Mouse (Mus musculus): ENCODE measurements around the gene Lyrm7. TPM values are rescaled to one million over a fixed set of nuclear protein-coding genes. Genes with fewer than 3 reads are reported as not detected.

Gene Lyrm7
- polyA plus RNA-seq, 1 experiment: 25.3 TPM

DNA sequence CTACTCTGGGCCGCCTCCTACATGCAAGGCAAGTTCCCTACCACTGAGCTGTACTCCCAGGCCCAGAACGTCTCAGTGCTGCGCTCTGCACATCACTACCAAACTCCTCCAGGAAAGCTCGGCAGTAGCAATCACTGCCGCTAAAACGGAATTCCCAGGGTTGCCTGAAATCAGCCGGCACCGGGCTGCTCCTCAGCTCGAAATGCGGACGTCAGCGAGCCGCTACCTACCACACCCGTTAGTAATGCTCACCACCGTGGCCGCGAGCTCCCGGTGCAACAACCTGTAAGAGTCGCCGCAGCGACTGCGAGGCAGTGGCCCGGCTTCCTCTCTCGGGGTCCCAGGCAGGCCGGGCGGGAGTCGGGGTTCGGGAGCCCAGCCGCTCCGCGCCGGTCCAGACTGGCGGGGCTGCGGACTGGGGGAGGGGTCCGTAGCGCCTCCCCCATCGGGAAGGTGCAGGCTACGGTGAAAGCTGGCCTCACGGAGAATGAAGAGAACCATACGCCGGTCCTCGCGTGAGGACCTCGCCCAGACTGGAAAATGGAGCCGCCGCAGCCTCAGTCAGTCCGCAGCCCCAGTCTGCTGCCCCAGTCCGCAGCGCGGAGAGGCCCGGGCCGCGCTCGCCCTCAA, 73.7 kb downstream of the Lyrm7 start:
- Histone ChIP-seq H3K27me3 (ENCODE audit: control insufficient read depth, insufficient read depth, low read length) (no peaks in the 10 kb centered on the region), H3K4me3 (ENCODE audit: control insufficient read depth, low read depth, low read length) (peak overlapping the region; percentile 88), H3K36me3 (ENCODE audit: control insufficient read depth, insufficient read depth, low read length) (no peaks in the 10 kb centered on the region), H3K27ac (ENCODE audit: control insufficient read depth, insufficient read depth, low read depth, low read length) (peak overlapping the region; percentile 79), H3K4me1 (ENCODE audit: control insufficient read depth, insufficient read depth, low read length) (no peaks in the 10 kb centered on the region; the same call in 1 of the 2 replicates)
- TF ChIP-seq CTCF (IDR thresholded peaks at IDR 0.05; ENCODE audit: control insufficient read depth, insufficient read depth, insufficient replicate concordance, low read depth, low read length) (no peak), POLR2A (IDR thresholded peaks at IDR 0.05; ENCODE audit: control insufficient read depth, low read depth, low read length) (no peak)

DNA sequence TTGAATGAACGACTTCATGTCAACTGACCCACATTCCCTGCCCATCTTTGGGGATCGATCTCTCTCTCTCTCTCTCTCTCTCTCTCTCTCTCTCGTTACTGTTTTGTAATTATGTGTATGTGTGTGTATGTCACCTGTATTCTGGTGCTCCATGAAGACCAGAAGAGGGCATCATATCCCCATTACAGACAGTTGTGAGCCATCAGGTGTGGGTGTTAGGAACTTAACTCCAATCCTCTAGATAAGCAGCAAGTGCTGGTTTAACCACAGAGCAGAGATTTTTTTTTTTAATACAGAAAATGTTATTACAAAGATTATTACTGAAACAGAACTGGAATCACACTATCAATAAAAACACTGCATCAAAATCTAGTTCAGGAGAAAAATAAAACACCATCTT, 75.2 kb downstream of the Lyrm7 start:
- Histone ChIP-seq H3K27ac (ENCODE audit: control insufficient read depth, insufficient read depth, low read depth, low read length) (no peak overlapping the region), H3K4me3 (ENCODE audit: control insufficient read depth, low read depth, low read length) (no peak overlapping the region), H3K36me3 (ENCODE audit: control insufficient read depth, insufficient read depth, low read length) (no peaks in the 10 kb centered on the region), H3K27me3 (ENCODE audit: control insufficient read depth, insufficient read depth, low read length) (no peaks in the 10 kb centered on the region), H3K4me1 (ENCODE audit: control insufficient read depth, insufficient read depth, low read length) (no peaks in the 10 kb centered on the region; the same call in 1 of the 2 replicates)
- TF ChIP-seq CTCF (IDR thresholded peaks at IDR 0.05; ENCODE audit: control insufficient read depth, insufficient read depth, insufficient replicate concordance, low read depth, low read length): no peak
- TF ChIP-seq POLR2A (IDR thresholded peaks at IDR 0.05; ENCODE audit: control insufficient read depth, low read depth, low read length): no peak

DNA sequence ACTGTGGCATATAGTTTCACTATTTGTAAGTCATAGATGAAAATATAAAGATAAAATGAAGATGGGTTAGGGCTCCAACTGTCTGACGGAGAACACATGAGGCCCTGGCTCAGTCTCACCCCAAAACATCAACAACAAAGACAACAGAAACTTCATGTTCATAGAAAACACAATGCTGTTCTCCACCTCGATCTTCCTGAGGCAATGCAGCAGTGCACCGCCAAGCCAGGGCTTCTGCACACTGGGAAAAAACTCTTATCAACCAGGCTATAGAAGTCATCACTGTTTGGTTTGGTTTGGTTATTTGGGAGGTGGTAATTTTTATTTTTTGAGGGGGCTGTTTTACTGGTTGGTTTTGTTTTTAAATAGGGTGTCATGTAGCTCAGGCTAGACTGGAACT, 76.3 kb downstream of the Lyrm7 start:
- no peaks in the 10 kb centered on the region for H3K36me3 ChIP-seq (ENCODE audit: control insufficient read depth, insufficient read depth, low read length)
- no peaks in the 10 kb centered on the region for H3K27me3 ChIP-seq (ENCODE audit: control insufficient read depth, insufficient read depth, low read length)
- H3K27ac ChIP-seq (ENCODE audit: control insufficient read depth, insufficient read depth, low read depth, low read length): no peak overlapping the region
- H3K4me3 ChIP-seq (ENCODE audit: control insufficient read depth, low read depth, low read length): no peak overlapping the region
- H3K4me1 ChIP-seq (ENCODE audit: control insufficient read depth, insufficient read depth, low read length): no peaks in the 10 kb centered on the region; the same call in 1 of the 2 replicates
- TF ChIP-seq POLR2A (IDR thresholded peaks at IDR 0.05; ENCODE audit: control insufficient read depth, low read depth, low read length): no peak
- no peak for TF ChIP-seq CTCF (IDR thresholded peaks at IDR 0.05; ENCODE audit: control insufficient read depth, insufficient read depth, insufficient replicate concordance, low read depth, low read length)

DNA sequence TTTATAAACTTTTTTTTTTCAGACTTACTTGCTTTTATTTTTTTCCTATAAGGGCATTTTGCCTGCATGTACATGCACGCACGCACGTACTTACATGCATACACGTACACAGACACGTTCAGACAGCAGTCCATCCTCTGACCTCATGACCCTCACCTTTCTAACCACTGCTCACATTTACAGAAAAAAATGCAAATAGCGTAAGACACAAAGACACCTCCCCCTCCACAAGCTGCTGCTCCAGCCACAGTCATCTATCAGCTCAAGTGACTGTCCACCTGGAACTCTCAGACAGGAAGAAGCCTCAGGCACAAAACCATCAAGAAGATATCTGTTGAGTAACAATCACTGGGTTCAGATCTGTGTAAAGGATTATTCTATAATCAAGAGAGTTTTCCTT, 78.5 kb downstream of the Lyrm7 start:
- TF ChIP-seq POLR2A (IDR thresholded peaks at IDR 0.05; ENCODE audit: control insufficient read depth, low read depth, low read length): no peak
- TF ChIP-seq CTCF (IDR thresholded peaks at IDR 0.05; ENCODE audit: control insufficient read depth, insufficient read depth, insufficient replicate concordance, low read depth, low read length): no peak
- no peaks in the 10 kb centered on the region; the same call in 1 of the 2 replicates for H3K4me1 ChIP-seq (ENCODE audit: control insufficient read depth, insufficient read depth, low read length)
- H3K36me3 ChIP-seq (ENCODE audit: control insufficient read depth, insufficient read depth, low read length): no peaks in the 10 kb centered on the region

DNA sequence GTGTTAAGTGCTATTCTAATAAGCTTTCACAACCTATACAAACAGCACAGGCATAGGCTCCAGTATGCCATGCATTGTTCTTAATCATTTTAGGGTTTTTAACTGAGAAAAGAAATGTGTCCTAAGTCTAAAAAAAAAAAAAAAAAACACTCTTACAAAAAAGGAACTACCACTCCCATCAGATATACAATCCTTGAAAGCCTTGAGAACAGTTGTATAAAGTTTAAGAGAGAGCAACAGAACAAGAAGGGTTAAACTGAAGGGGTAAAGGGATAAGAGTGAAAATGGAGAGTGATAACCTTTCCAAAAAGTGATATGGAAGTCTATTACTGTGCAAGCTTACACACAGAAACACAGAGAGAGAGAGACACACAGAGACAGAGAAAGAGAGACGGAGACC, 80.8 kb downstream of the Lyrm7 start:
- no peaks in the 10 kb centered on the region for H3K36me3 ChIP-seq (ENCODE audit: control insufficient read depth, insufficient read depth, low read length)
- H3K27ac ChIP-seq (ENCODE audit: control insufficient read depth, insufficient read depth, low read depth, low read length): no peak overlapping the region
- H3K4me3 ChIP-seq (ENCODE audit: control insufficient read depth, low read depth, low read length): no peak overlapping the region
- H3K27me3 ChIP-seq (ENCODE audit: control insufficient read depth, insufficient read depth, low read length): no peaks in the 10 kb centered on the region
- H3K4me1 ChIP-seq (ENCODE audit: control insufficient read depth, insufficient read depth, low read length): no peaks in the 10 kb centered on the region
- TF ChIP-seq CTCF (IDR thresholded peaks at IDR 0.05; ENCODE audit: control insufficient read depth, insufficient read depth, insufficient replicate concordance, low read depth, low read length) (no peak), POLR2A (IDR thresholded peaks at IDR 0.05; ENCODE audit: control insufficient read depth, low read depth, low read length) (no peak)

More for the DNA sequence above, 78.5 kb downstream of the Lyrm7 start:
- H3K4me3 ChIP-seq (ENCODE audit: control insufficient read depth, low read depth, low read length): no peak overlapping the region
- no peaks in the 10 kb centered on the region for H3K27me3 ChIP-seq (ENCODE audit: control insufficient read depth, insufficient read depth, low read length)
- H3K27ac ChIP-seq (ENCODE audit: control insufficient read depth, insufficient read depth, low read depth, low read length): no peak overlapping the region

DNA sequence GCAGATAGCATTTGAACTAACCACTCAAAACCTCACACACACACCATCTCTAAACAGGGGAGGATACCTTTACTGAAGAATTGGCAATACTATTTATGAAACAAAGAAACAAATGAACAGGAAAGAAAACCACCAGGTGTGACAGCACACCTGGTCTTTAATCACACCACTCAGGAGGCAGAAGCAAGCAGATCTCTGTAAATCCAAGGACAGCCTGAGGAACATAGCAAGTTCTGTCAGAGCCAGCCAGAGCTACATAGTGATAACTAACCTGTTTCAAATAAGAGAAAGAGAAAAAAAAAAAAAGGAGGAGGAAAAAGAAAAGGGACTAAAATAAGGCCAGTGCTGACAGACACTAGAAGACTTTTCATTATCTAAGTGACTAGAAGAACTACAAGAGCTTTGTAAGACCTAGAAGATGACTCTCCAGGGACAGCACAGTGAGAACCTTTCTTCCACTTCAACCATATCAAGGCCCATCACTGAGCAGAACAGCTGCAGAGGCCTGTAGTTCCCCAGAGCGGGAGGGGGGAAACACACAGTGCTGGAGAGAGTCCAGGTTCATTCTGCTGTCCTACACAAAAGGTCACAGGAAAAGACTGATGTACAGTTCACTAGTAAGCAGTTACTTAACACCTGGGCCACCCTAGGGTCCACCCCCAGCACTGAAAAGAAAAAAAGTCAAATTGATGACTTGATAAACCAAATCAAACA, 82.4 kb downstream of the Lyrm7 start:
- H3K4me3 ChIP-seq (ENCODE audit: control insufficient read depth, low read depth, low read length): no peak overlapping the region
- H3K27me3 ChIP-seq (ENCODE audit: control insufficient read depth, insufficient read depth, low read length): no peaks in the 10 kb centered on the region
- H3K27ac ChIP-seq (ENCODE audit: control insufficient read depth, insufficient read depth, low read depth, low read length): no peak overlapping the region
- TF ChIP-seq CTCF (IDR thresholded peaks at IDR 0.05; ENCODE audit: control insufficient read depth, insufficient read depth, insufficient replicate concordance, low read depth, low read length): no peak
- TF ChIP-seq POLR2A (IDR thresholded peaks at IDR 0.05; ENCODE audit: control insufficient read depth, low read depth, low read length): no peak
- H3K36me3 ChIP-seq (ENCODE audit: control insufficient read depth, insufficient read depth, low read length): no peaks in the 10 kb centered on the region
- no peaks in the 10 kb centered on the region for H3K4me1 ChIP-seq (ENCODE audit: control insufficient read depth, insufficient read depth, low read length)

DNA sequence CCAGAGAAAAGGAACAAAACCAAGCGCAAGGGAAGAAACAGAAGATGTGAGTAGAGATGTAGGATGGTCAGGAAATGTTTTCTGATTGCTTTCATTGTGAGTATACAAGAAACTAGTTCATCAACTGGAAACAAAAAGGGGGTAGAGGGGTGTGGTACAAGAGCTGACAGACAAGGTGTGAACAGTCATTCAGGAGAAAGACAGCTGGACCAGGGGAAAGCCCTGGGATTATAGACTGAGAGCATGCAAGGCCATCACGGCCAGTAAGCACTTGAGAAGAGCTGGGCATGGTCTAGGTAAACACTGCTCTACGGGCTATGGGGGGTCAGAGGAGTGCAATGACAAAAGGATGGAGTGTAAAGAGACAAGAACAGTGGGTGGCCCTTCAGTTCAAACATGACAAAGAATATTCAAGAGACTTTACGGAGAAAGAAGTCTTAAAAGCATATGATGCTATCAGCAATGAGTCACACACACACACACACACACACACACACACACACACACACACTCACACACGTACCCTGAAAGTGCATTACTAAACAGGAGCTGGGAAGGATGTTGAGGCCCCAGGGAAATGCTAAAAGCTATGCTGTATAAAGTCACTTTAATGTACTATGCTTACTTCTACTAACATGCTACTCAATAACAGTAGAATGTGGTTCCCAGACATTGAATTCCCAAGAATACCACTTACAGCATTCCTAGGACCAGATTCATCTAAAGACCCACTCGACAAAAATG, 83.2 kb downstream of the Lyrm7 start:
- no peaks in the 10 kb centered on the region for H3K36me3 ChIP-seq (ENCODE audit: control insufficient read depth, insufficient read depth, low read length)
- H3K27ac ChIP-seq (ENCODE audit: control insufficient read depth, insufficient read depth, low read depth, low read length): no peak overlapping the region
- H3K27me3 ChIP-seq (ENCODE audit: control insufficient read depth, insufficient read depth, low read length): no peaks in the 10 kb centered on the region
- H3K4me1 ChIP-seq (ENCODE audit: control insufficient read depth, insufficient read depth, low read length): no peaks in the 10 kb centered on the region
- H3K4me3 ChIP-seq (ENCODE audit: control insufficient read depth, low read depth, low read length): no peak overlapping the region
- TF ChIP-seq CTCF (IDR thresholded peaks at IDR 0.05; ENCODE audit: control insufficient read depth, insufficient read depth, insufficient replicate concordance, low read depth, low read length) (no peak), POLR2A (IDR thresholded peaks at IDR 0.05; ENCODE audit: control insufficient read depth, low read depth, low read length) (no peak)

Other genes with a start within 250 kb of the Lyrm7 start
- 19.3 and 27.6 TPM in 2 replicates for gene Cdc42se2, start 73.2 kb downstream of the Lyrm7 start, polyA plus RNA-seq (2012; rRNA removed)
- 372 and 405 TPM in 2 replicates for gene Hint1, start 5.5 kb upstream of the Lyrm7 start, polyA plus RNA-seq (2012; rRNA removed)
- gene Gpx3, start 41.5 kb upstream of the Lyrm7 start, polyA plus RNA-seq (2012; rRNA removed): 13.0 and 145 TPM in 2 replicates
- gene Tnip1, start 102.0 kb upstream of the Lyrm7 start, polyA plus RNA-seq (2012; rRNA removed): 5.4 and 7.2 TPM in 2 replicates
- 4.9 and 7.5 TPM in 2 replicates for gene Anxa6, start 172.5 kb upstream of the Lyrm7 start, polyA plus RNA-seq (2012; rRNA removed)
- gene Ccdc69, start 217.2 kb upstream of the Lyrm7 start, polyA plus RNA-seq (2012; rRNA removed): 2.1 and 2.2 TPM in 2 replicates
- 115 and 137 TPM in 2 replicates for gene Gm2a, start 237.2 kb upstream of the Lyrm7 start, polyA plus RNA-seq (2012; rRNA removed)

Measured in testis, adult 2 months (tissue).